Mouse (Mus musculus): ENCODE measurements around the gene Avpi1. TPM values are rescaled to one million over a fixed set of nuclear protein-coding genes. Genes with fewer than 3 reads are reported as not detected.
A peak's percentile ranks its signal among the peaks of the same experiment; 100 is the strongest.

The Avpi1 gene
- 9.0 and 9.3 TPM in 2 replicates for polyA plus RNA-seq (2016; fragmentation: Nextera tagmentation; extraction: Ambion mirVana)

- ATAC-seq (ENCODE audit: low FRiP score, low read depth): peak; percentile 95
- 0 out of 2 replicates have a peak, but pooled peaks cover 4% of the 10 kb centered on the region for H3K27me3 ChIP-seq (replicated peaks)
- peak within 1 kb of the TSS; percentile 52 for H3K9ac ChIP-seq
- H3K4me1 ChIP-seq: peaks cover 21% of the 10 kb centered on the region
- peaks cover 7% of the 10 kb centered on the region; the same call in 1 of the 2 replicates for H3K36me3 ChIP-seq
- peak within 1 kb of the TSS; percentile 49 for H3K4me3 ChIP-seq
- WGBS: under 1% methylated on average over 54 of the region's 54 CpGs
- no peak within 1 kb of the TSS for H3K27ac ChIP-seq
- no peaks in the 10 kb centered on the region for H3K9me3 ChIP-seq
- H3K4me2 ChIP-seq (replicated peaks): peak within 1 kb of the TSS; percentile 93
These were observed at the start of gene Avpi1 for GRCm38 (mm10) chr19:42128787-42129508. Gene Avpi1, minus strand, starts transcription at chr19:42129059.

GRCm38 (mm10) chr19:42177461-42177860 is 48.6 kb upstream of the Avpi1 start:
- peaks cover 26% of the 10 kb centered on the region for H3K36me3 ChIP-seq
- H3K4me2 ChIP-seq (replicated peaks): no peak overlapping the region
- no peaks in the 10 kb centered on the region for H3K27me3 ChIP-seq (replicated peaks)
- no peaks in the 10 kb centered on the region for H3K9me3 ChIP-seq
- no peak overlapping the region for H3K9ac ChIP-seq
- 98% methylated on average over 2 of the region's 2 CpGs for WGBS
- no peak overlapping the region for H3K4me3 ChIP-seq
- H3K4me1 ChIP-seq: no peaks in the 10 kb centered on the region
- ATAC-seq (ENCODE audit: low FRiP score, low read depth): no peak
- H3K27ac ChIP-seq: no peak overlapping the region

GRCm38 (mm10) chr19:42176841-42177240 is 48.0 kb upstream of the Avpi1 start:
- H3K4me3 ChIP-seq: no peak overlapping the region
- H3K27me3 ChIP-seq (replicated peaks): no peaks in the 10 kb centered on the region
- no peaks in the 10 kb centered on the region for H3K4me1 ChIP-seq
- H3K4me2 ChIP-seq (replicated peaks): no peak overlapping the region
- ATAC-seq (ENCODE audit: low FRiP score, low read depth): no peak
- H3K9me3 ChIP-seq: no peaks in the 10 kb centered on the region
- WGBS: 85% methylated on average over 7 of the region's 7 CpGs
- H3K9ac ChIP-seq: no peak overlapping the region
- no peak overlapping the region for H3K27ac ChIP-seq
- peaks cover 26% of the 10 kb centered on the region for H3K36me3 ChIP-seq

GRCm38 (mm10) chr19:42170025-42170969 is 41.4 kb upstream of the Avpi1 start:
- no peaks in the 10 kb centered on the region for H3K36me3 ChIP-seq
- ATAC-seq (ENCODE audit: low FRiP score, low read depth): peak; percentile 90
- WGBS: 2% methylated on average over 56 of the region's 56 CpGs
- H3K27me3 ChIP-seq (replicated peaks): peaks cover 22% of the 10 kb centered on the region
- H3K4me1 ChIP-seq: peaks cover 10% of the 10 kb centered on the region
- no peaks in the 10 kb centered on the region for H3K9me3 ChIP-seq
- peak overlapping the region; percentile 89 for H3K9ac ChIP-seq
- peak overlapping the region; percentile 94 for H3K4me3 ChIP-seq
- H3K27ac ChIP-seq: no peak overlapping the region
- H3K4me2 ChIP-seq (replicated peaks): peak overlapping the region; percentile 97

- no peak overlapping the region for H3K27ac ChIP-seq
- H3K36me3 ChIP-seq: no peaks in the 10 kb centered on the region
- no peak overlapping the region for H3K4me3 ChIP-seq
- H3K27me3 ChIP-seq (replicated peaks): peaks cover 22% of the 10 kb centered on the region
- WGBS: 77% methylated on average over 10 of the region's 10 CpGs
- no peak overlapping the region for H3K9ac ChIP-seq
- no peaks in the 10 kb centered on the region for H3K9me3 ChIP-seq
- ATAC-seq (ENCODE audit: low FRiP score, low read depth): no peak
- peaks cover 10% of the 10 kb centered on the region for H3K4me1 ChIP-seq
- H3K4me2 ChIP-seq (replicated peaks): peak overlapping the region; percentile 97
These were observed 40.6 kb upstream of the Avpi1 start for GRCm38 (mm10) chr19:42169322-42169975.

- H3K27me3 ChIP-seq (replicated peaks): peaks cover 22% of the 10 kb centered on the region
- no peak overlapping the region for H3K4me3 ChIP-seq
- H3K4me2 ChIP-seq (replicated peaks): no peak overlapping the region
- WGBS: 64% methylated on average over 9 of the region's 9 CpGs
- no peak overlapping the region for H3K9ac ChIP-seq
- ATAC-seq (ENCODE audit: low FRiP score, low read depth): no peak
- no peaks in the 10 kb centered on the region for H3K36me3 ChIP-seq
- H3K4me1 ChIP-seq: peaks cover 15% of the 10 kb centered on the region
- no peaks in the 10 kb centered on the region for H3K9me3 ChIP-seq
- H3K27ac ChIP-seq: no peak overlapping the region
These were observed 38.6 kb upstream of the Avpi1 start for GRCm38 (mm10) chr19:42167489-42167888.

- no peaks in the 10 kb centered on the region for H3K36me3 ChIP-seq
- H3K27ac ChIP-seq: no peak overlapping the region
- H3K4me1 ChIP-seq: peaks cover 15% of the 10 kb centered on the region
- no peaks in the 10 kb centered on the region for H3K9me3 ChIP-seq
- ATAC-seq (ENCODE audit: low FRiP score, low read depth): no peak
- WGBS: 45% methylated on average over 3 of the region's 3 CpGs
- H3K27me3 ChIP-seq (replicated peaks): peaks cover 22% of the 10 kb centered on the region
- no peak overlapping the region for H3K9ac ChIP-seq
- no peak overlapping the region for H3K4me2 ChIP-seq (replicated peaks)
- no peak overlapping the region for H3K4me3 ChIP-seq
These were observed 37.9 kb upstream of the Avpi1 start for GRCm38 (mm10) chr19:42166766-42167165.

GRCm38 (mm10) chr19:42166130-42166529 is 37.3 kb upstream of the Avpi1 start:
- Histone ChIP-seq H3K4me3 (no peak overlapping the region), H3K27ac (no peak overlapping the region), H3K9ac (no peak overlapping the region), H3K4me1 (peaks cover 9% of the 10 kb centered on the region), H3K27me3 (replicated peaks) (peaks cover 22% of the 10 kb centered on the region), H3K36me3 (no peaks in the 10 kb centered on the region), H3K4me2 (replicated peaks) (peak overlapping the region; percentile 33), H3K9me3 (no peaks in the 10 kb centered on the region)
- no peak for ATAC-seq (ENCODE audit: low FRiP score, low read depth)
- 3% methylated on average over 12 of the region's 12 CpGs for WGBS

- H3K9me3 ChIP-seq: no peaks in the 10 kb centered on the region
- H3K4me2 ChIP-seq (replicated peaks): no peak overlapping the region
- no peak overlapping the region for H3K4me3 ChIP-seq
- no peaks in the 10 kb centered on the region for H3K36me3 ChIP-seq
- WGBS: 29% methylated on average over 7 of the region's 7 CpGs
- peaks cover 6% of the 10 kb centered on the region; the same call in 1 of the 2 replicates for H3K4me1 ChIP-seq
- no peak for ATAC-seq (ENCODE audit: low FRiP score, low read depth)
- no peak overlapping the region for H3K9ac ChIP-seq
- H3K27ac ChIP-seq: no peak overlapping the region
- peaks cover 19% of the 10 kb centered on the region for H3K27me3 ChIP-seq (replicated peaks)
These were observed 35.3 kb upstream of the Avpi1 start for GRCm38 (mm10) chr19:42164188-42164587.

- Histone ChIP-seq H3K9ac (no peak within 1 kb of the TSS), H3K36me3 (no peaks in the 10 kb centered on the region), H3K4me1 (peaks cover 6% of the 10 kb centered on the region; the same call in 1 of the 2 replicates), H3K27ac (no peak within 1 kb of the TSS), H3K9me3 (no peaks in the 10 kb centered on the region), H3K4me3 (no peak within 1 kb of the TSS), H3K27me3 (replicated peaks) (peaks cover 15% of the 10 kb centered on the region), H3K4me2 (replicated peaks) (no peak within 1 kb of the TSS)
- no peak for ATAC-seq (ENCODE audit: low FRiP score, low read depth)
- WGBS: 75% methylated on average over 5 of the region's 5 CpGs
These were observed 34.9 kb upstream of the Avpi1 start, which contains the start of gene Zfyve27 for GRCm38 (mm10) chr19:42163764-42164163. Gene Zfyve27, plus strand, starts transcription at chr19:42163951.

- H3K4me2 ChIP-seq (replicated peaks): no peak overlapping the region
- H3K27me3 ChIP-seq (replicated peaks): no peaks in the 10 kb centered on the region
- ATAC-seq (ENCODE audit: low FRiP score, low read depth): no peak
- 70% methylated on average over 13 of the region's 13 CpGs for WGBS
- H3K27ac ChIP-seq: no peak overlapping the region
- H3K36me3 ChIP-seq: no peaks in the 10 kb centered on the region
- H3K4me3 ChIP-seq: no peak overlapping the region
- no peaks in the 10 kb centered on the region for H3K4me1 ChIP-seq
- no peaks in the 10 kb centered on the region for H3K9me3 ChIP-seq
- no peak overlapping the region for H3K9ac ChIP-seq
These were observed 29.6 kb upstream of the Avpi1 start for GRCm38 (mm10) chr19:42158246-42159017.
